Mouse (Mus musculus) brain, adult 10 weeks (tissue): ENCODE data around the gene Eps15. TPM values are rescaled to one million over a fixed set of nuclear protein-coding genes. Genes with fewer than 3 reads are reported as not detected.

Experiments used
- polyA plus RNA-seq: library from polyadenylated mRNA; stranded (reverse); fragments of 350-450 nt; fragmentation: Illumina TruSeq; extraction: RNeasy Lipid Tissue Mini Kit (QIAGEN cat#74804); gene quantifications from one replicate; pipeline ENCODE4 v1.2.3, GENCODE M21; 2015; ENCODE audit warnings: low read depth, low replicate concordance

Gene Eps15
- 229 TPM for polyA plus RNA-seq

DNA sequence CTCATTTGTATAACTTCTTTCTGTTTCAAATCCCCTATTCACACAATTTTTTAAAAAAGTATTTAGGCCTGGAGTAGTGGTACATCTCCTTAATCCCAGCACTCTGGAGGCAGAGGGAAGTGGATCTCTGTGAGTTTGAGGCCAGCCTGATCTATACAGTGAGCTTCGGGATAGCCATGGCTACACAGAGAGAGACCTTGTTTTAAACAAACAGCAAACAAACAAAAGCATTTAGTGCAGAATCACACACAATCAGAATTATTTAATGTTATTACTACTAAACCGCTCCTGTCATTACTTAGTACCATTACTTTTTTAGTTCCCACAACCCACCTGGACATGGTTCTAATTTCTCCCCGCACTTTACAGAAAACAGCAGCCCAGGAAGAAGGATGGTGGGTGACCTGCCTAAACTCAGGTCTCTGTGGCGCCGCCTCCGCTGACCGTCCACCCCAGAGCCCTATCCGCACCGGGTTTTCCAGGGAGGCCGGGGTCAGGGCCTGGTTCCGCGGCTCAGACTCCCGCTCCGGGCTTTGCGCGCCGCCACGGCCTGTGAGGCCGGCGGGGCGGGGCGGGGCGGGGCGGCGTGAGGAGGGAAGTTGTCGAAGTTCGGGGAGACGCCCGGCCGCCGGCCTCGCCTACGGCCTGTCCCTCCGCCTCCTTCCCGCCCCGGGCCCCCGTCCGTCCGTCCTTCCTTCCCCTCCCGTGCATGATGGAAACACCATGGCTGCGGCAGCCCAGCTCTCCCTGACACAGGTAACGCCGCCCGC, at the start of gene Eps15:
Gene Eps15, plus strand, starts transcription at position 580 of the 770 bp plus-strand sequence.

DNA sequence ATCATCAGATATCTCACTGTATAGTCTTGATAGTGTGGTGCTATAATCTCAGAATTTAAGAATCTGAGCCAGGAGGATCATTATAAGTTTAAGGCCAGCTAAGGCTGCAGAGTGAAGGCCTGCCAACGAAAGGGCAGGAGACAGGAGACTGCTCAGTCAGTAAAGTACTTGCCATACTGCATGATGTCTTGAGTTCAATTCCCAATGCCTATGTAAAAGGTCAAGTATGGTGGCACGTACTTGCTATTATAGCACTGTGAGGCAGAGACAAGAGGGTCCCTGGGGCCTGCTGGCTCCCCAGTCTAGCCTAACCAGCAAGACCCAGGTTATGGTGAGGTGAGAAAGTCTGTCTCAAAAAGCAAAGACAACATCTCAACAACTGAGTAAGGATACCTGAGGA, 45.9 kb upstream of the Eps15 start, which contains the start of gene Calr4:
Gene Calr4, plus strand, starts transcription at position 301 of the 400 bp plus-strand sequence.

GRCm38 (mm10) chr4:109406486-109407175, 126.6 kb downstream of the Eps15 start, which contains the start of gene Ttc39a:
Gene Ttc39a (plus strand): TSS chr4:109406623.

Other genes starting within 250 kb of the Eps15 start
- 53.2 TPM for gene Osbpl9, start 78.0 kb upstream of the Eps15 start, polyA plus RNA-seq
- gene Calr4, start 45.8 kb upstream of the Eps15 start, polyA plus RNA-seq: 0.54 TPM
- gene Ttc39a, start 126.4 kb downstream of the Eps15 start, polyA plus RNA-seq: 5.4 TPM
- gene Rnf11, start 204.5 kb downstream of the Eps15 start, polyA plus RNA-seq: 335 TPM